Mouse (Mus musculus) embryo, embryonic 10.5 days (tissue): Measurements from ENCODE around the gene Rnf5.

Experiments
- DNase-seq: peaks from one replicate; pipeline ENCODE4 v3.0.0-alpha.2; 2015; ENCODE audit warnings: low spot score

Gene Rnf5

DNA sequence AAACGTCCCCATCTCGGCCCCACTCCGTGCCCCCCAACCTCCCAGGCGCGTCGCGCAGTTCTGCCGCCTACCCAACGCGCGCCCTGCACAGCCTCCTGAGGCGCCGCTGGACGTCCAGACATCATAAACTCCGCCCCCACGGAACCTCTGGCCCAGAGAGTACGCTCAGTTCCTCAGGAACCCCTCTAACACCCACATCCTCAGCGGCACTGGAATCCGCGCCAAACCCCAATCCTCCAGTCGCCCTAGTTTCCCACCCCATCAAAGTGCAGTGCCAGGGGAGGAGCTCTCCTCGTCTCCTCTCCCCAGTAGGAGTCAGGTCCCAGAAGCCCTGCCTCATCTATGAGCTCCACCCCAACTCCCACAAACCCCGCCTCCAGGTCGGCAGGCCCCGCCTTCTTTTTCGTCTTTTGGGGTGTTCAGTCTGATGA, 28.8 kb upstream of the Rnf5 start:
- peak; percentile 71 for DNase-seq

GRCm38 (mm10) chr17:34631647-34632046, 28.2 kb upstream of the Rnf5 start:
- no peak for DNase-seq

- DNase-seq = no peak
Measured at GRCm38 (mm10) chr17:34630761-34631301, 27.3 kb upstream of the Rnf5 start.

DNA sequence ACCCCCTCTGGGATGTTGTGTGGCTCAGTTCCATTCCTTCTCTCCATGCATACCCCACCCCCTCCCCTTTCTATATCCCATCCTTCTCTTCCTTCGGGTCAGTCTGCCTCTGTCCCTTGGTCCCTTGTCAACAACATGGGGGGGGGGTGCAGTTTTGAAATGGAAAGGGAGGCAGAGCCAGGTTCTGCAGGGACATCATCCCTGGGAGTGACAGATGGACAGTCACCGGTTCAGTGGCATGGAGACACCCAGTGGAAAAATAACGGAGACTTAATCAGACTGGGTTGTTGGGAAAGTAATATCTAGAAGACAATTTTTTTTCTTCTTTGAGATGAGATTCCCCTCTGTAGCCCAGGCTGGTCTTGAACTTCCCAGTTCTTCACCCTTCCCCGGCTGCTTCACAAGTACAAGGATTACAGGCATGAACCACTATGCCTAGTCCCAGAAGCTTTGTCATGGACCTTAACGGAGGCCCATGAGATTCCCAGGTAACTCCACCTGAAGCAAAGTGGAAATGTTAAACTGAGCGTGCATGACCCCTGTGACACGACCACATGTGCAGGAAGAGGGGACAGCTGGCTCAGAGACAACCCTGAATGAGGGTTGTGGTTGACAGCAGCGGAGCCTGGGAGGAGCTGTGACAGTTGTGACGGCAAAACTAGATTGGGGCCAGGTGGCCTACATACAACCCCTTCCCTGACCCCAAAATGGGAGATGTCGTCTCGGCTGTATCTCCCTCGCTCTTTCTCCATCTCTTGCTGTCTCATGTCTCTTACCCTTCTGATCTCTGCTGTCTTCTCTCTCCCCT, 26.5 kb upstream of the Rnf5 start:
- DNase-seq = no peak

DNA sequence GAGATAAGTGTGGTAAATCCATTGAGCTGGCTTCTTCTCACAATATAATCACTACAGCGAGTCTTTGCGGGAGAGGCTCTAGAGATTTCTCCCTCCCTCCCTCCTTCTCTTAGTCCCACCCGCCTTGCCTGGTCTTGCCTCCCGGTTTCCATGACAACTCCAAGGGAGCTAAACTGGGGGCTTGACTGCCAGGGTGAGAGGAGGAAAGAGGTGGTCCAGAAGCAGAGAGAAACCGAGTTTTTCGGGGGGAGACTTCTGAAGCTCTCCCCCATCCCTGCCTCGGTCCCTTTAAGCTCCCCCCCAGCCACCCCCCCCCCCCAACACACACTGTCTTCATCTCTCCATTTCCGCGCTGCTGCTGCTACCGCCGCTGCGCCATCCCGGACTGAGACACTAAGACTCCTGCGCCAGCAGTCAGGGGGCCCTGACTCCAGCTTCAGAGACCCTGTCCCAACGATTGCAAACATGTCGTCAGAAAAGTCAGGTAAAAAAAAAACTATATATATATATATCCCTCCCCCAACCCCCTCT, 25.8 kb upstream of the Rnf5 start, which contains the start of gene Prrt1:
TSS of gene Prrt1 (plus strand) at position 313 of the 531 bp plus-strand sequence.
- DNase-seq = peak; percentile 74

- no peak for DNase-seq
Measured at GRCm38 (mm10) chr17:34628644-34628967, 25.1 kb upstream of the Rnf5 start.

DNA sequence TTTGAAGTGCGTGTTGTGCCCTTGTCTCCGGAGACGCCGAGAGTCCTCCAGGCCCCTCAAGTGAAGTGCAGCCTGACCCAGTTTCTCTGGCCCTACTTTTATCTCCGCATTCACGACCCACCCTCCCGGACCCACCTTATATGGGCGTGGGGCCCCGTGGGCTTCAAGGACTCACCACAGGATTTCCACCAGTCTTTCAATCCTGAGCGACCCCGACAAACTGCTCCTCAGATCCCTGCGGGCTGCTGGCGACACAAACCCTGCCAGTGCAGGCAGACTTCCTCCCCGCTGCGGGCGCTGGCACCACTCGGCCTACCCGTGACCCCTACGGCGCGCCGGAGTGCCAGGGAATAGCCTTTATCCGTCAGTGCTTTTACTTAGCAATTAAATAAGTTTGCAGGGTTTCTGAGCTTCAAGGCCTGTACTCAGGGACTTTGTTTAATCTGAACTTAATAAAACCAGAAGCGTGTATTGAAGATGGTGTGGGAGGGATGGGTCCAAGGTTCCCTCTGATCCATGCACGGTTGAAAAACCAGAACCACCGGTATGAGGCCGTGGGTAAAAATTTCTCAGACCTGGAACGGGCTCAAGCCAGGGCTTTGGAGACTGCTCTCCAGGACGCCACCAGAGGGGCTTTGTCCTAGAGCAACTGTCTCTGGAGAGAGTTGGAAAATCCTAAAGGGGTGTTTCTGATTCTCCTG, 24.6 kb upstream of the Rnf5 start, which contains the start of gene Ppt2:
TSS of gene Ppt2 (minus strand) at position 568 of the 701 bp plus-strand sequence.
- no peak for DNase-seq

DNA sequence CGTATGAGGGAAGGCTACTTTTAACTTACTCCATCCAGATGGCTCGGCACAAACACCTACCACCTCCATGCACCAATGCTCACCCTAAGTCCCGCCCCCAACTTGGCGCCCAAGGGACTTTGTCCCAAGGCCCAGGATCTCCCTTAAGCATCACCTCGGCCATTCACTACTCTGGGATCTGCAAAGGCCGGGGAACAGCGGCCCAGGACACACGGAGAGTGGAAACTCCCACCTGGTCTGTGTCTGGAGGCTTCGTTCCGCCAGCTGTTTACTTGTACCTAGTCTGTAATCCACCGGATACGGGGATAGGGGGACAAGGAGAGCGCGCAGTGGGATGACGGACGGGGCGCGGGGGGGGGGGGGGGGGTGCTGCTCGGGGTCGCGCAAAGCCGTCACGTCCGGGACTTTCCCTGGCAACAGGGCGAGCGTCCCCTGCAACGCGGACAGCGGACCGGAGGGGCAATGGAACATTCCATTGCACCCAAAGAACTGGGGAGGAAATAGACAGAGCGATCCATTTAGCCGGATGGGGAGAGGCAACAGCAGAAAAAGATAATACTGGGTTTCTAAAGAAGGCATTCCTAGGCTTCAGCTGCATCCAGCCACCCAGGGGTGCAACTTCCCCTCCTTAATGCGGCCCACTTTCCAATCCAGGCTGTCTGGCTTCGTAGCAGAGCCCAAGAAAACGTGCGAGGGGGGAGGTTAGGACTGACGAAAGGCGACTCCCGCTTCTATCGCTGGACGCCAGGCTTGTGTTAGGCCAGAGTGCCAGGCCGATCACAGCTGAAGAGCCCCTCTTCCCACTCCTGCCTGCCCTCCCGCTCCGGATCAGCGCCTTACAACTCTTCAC, 23.8 kb upstream of the Rnf5 start:
- DNase-seq = peak; percentile 92

DNA sequence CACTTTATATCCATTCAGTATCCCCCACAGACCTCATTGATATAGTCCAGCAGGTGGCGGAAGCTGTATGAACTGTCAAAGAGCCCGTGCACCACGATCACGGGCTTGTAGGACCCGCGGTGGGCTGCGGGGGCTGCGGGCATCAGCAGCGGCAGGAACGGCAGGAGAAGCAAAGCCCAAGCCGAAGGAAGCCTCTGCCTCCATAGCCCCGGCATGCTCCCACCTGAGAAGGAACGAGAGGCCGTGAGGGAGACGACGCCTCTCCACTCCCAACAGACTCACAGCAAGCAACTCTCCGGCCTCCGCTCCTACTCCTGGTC, 23.2 kb upstream of the Rnf5 start:
- DNase-seq = peak; percentile 79

DNA sequence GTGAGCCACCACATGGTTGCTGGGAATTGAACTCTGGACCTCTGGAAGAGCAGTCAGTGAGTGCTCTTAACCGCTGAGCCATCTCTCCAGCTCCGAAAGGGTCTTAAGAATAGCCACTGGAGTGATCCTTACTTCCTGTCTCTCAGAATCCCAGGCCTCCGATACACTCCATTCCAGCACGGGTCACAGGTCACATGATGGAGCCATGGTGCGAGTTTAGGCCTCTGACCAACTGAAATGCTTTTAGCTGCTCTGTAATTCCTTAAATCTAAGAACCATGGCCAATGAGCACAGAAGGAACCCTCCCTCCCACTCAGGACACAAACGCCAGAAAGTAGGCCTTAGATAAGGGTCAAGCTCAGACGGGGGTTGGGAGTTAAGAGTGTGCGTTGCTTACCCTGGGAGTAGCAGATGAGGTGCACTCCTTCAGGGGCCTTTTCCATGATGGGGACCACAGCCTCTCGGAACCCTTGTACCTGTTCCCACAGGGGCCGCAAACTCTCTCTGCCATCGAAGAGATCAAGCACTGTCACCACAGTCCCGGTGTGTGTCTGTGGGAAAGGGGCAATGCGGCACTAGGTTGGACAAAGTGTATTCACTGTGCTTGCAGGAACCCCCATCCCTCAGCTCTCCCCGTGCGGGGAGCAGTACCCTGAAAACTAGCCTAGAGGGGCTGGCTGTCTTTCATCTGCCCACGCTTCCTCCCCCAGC, 22.7 kb upstream of the Rnf5 start:
- DNase-seq = no peak

DNA sequence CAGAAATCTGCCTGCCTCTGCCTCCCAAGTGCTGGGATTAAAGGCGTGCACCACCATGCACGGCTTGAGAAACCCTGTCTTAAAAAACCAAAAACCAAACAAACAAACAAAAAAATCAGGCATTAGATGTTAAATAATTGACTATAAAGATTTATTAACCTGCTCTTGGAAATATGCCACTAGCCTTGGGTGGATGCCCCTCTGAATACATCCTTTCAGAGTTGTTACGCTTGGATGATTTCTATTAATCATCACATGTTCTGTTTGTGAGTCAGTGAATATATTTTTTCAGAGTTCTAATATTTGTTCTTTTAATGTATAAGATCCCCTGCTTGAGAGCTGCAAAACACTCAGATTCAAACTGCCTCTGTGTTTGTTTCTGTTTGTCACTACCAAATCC, 21.5 kb upstream of the Rnf5 start:
- no peak for DNase-seq

DNA sequence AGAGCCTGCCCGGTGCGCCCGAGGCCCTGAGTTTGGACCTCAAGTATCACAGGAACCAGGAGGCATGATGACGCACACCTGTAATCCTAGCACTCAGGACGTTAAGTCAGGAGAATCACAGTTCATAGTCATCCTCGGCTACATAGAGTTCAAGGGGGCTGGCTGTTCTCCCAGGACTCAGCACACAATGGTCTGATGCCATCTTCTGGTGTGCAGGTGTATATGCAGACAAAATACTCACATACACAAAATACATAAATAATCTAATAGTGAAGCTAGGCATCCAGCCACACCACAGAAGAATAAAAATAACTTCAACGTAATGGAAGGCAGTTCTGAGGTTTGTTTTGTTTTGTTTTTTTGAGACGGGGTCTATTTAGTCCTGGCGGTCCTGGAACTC, 19.7 kb upstream of the Rnf5 start:
- no peak for DNase-seq

GRCm38 (mm10) chr17:34621006-34621405, 17.5 kb upstream of the Rnf5 start:
- DNase-seq = no peak

DNA sequence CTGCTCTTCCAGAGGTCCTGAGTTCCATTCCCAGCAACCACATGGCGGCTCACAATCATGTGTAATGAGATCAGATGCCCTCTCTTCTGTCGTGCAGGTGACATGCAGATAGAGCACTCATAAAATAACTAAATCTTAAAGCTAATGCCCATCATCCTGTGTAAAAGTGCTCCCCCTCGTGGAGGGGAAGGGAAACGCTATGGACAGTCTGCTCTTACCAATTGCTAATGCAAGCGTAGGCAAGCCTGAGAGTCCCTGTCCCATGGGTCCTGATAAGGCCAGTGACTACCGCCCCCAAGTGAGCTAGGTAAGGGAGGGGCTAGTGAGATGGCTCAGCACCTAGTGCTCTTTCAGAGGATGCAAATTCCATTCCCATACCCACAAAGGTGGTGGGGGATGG, 15.5 kb upstream of the Rnf5 start:
- peak; percentile 82 for DNase-seq

- DNase-seq = no peak
Measured at GRCm38 (mm10) chr17:34615871-34616270, 12.4 kb upstream of the Rnf5 start, which contains the start of gene Egfl8. TSS of gene Egfl8 (minus strand) at chr17:34615971.

- no peak for DNase-seq
Measured at GRCm38 (mm10) chr17:34613830-34614229, 10.3 kb upstream of the Rnf5 start.

GRCm38 (mm10) chr17:34613054-34613645, 9.7 kb upstream of the Rnf5 start:
- DNase-seq = no peak

DNA sequence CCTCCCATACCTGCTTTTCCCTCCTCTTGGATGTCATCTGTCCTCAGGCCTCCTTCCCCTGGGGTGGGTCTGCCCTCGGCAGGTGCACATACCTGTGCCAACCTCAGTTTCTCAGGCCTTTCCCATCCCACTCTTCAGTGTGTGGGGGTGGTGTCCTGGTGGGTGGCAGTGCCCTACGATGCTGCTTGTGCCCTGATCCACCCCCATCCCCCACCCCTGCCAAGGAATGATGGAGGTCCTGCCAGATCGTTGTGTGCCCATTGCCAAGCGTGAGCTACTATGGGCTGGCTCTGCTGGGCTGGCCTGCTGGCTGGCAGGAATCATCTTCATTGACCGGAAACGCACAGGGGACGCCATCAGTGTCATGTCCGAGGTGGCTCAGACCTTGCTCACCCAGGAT, 7.6 kb upstream of the Rnf5 start:
- DNase-seq = no peak

- DNase-seq = no peak
Measured at GRCm38 (mm10) chr17:34607997-34608396, 4.5 kb upstream of the Rnf5 start.

DNA sequence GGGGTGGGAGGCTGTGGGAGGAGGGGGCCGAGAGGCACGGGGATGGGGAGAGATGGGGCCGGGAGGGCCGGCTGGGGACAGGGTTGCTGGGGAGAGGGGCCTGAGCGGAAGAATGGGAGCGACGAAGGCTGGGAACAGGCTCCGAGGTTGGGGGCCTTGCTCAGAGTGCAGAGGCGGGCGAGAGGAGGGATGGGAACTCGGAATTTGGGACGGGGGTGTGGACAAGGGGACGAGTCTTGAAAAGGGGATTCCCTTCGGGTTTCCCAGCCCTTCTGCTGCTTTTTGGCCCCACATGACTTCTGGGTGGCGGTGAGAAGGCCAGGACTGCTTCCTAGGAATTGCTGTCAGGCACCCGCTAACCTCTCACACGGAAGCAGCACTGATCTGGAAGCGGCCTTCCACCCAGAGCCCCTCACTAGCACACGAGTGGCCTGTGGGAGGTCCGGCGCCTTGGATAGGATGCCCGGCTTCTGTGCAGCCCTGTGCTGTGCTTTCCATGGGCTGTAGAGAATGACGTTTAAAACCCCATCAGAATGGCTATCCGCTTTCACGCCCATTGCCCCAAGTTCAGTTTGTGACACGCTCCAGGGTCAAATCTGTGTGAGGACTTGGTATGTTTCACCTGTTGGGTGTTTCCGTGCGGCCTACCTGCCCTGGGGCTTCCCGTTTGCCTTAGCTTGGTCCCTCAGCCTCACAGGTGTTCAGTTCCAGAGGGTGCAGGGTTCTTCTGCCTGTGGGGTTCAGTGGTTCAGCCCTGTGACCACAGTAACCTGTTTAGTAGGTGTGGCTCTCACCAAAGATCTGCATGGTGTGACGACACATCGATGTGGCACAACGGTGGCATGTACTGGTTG, 2.9 kb upstream of the Rnf5 start:
- peak; percentile 38 for DNase-seq
